Mouse (Mus musculus) ES-Bruce4 (cell line): ENCODE results near the gene Cep41.

Source experiments
- CTCF ChIP-seq: IDR thresholded peaks from one replicate; pipeline ENCODE4 v1.8.1; 2011; ENCODE audit warnings: low read depth, low read length
- EP300 ChIP-seq: IDR thresholded peaks from 2 replicates; pipeline ENCODE4 v1.6.1; 2011; ENCODE audit warnings: low read depth, low read length; ENCODE audit not compliant: insufficient read depth
- POLR2A ChIP-seq: IDR thresholded peaks from one replicate; pipeline ENCODE4 v1.8.1; 2011; ENCODE audit warnings: low read length; ENCODE audit not compliant: insufficient read depth

DNA sequence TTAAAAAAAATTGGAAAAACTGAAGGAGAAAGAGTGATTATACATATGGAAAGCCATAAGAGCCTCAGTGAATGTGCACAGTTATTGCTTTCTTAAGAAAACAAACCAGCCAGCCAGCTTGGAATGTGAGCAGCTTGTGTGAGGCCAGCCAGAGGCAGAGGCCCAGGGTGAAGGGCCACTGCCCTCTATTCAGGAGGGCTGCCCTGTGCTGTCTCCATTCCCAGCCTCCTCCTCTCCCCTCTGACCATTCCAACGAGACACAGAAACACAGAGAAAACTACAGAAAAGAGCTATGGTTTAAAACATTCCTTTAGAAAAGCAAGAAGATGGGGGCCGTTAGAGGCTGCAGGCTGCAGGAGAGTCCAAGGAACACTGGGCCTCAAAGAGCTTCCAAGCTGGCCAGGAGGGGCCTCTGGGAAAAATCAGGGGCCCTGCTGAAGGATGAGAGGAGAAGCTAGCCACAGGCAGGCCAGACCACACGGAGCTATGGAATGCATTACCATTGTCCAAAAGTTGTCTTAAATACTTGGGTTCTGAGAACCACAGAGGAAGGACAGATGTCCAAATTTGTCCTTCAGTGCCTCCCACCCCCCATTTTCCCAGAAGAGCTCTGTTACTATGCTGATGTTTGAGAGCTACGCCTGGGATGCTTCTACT lies 57.2 kb downstream of the Cep41 start:
- TF ChIP-seq CTCF = no peak
- no peak for TF ChIP-seq EP300
- no peak for TF ChIP-seq POLR2A
